In genomic region chr14:121872760-121873159, GRCm38 (mm10) we compare ENCODE assay signal across 22 mouse cellular contexts. TPM values are rescaled to one million over a fixed set of nuclear protein-coding genes. Genes with fewer than 3 reads are reported as not detected.
"Had no signal": no experiment of that assay in that cellular context is flagged by ENCODE, and none has a peak within 500 bp of the region (broad histone marks: within the 10 kb centered on the region; RNA-seq: fewer than 3 reads in every experiment).

No protein-coding gene starts in this region.

- H3K9me3 ChIP-seq: kidney, embryonic 15.5 days; megakaryocyte, embryonic 14.5 days had no signal

- H3K27ac ChIP-seq: kidney, embryonic 15.5 days; left cerebral cortex, adult 2 months; liver, embryonic 14.5 days; macrophage had no signal

- ATAC-seq: liver, postnatal 0 days; lung, postnatal 0 days had no signal

- H3K36me3 ChIP-seq: kidney, embryonic 15.5 days had no signal

- H3K4me3 ChIP-seq: kidney, embryonic 15.5 days; left cerebral cortex, adult 2 months; megakaryocyte, embryonic 14.5 days had no signal

- H3K4me2 ChIP-seq: kidney, embryonic 15.5 days; liver, embryonic 11.5 days; lung, embryonic 14.5 days; midbrain, embryonic 11.5 days had no signal

- H3K9ac ChIP-seq: kidney, embryonic 15.5 days; liver, embryonic 14.5 days; liver, postnatal 0 days; lung, embryonic 14.5 days had no signal

- H3K27me3 ChIP-seq: kidney, embryonic 15.5 days had no signal

- DNase-seq: kidney, adult 8-10 months; kidney, postnatal 10 days; kidney, postnatal 36 days; layer of hippocampus, postnatal 36 days; liver, postnatal 0 days; lung, embryonic 14.5 days; midbrain, embryonic 14.5 days; thymus, postnatal 25 days had no signal

RNA-seq across cellular contexts. Expression of gene Gpr18, which starts 42.8 kb away (rescaled TPM):
- total RNA-seq: layer of hippocampus, adult 8-10 months; layer of hippocampus, postnatal 10 days; layer of hippocampus, postnatal 36 days; left cerebral cortex, adult 2 months; left cerebral cortex, postnatal 10 days; left cerebral cortex, postnatal 36 days; midbrain, postnatal 0 days had no signal
- polyA plus RNA-seq: limb, embryonic 14.5 days; liver, embryonic 11.5 days; midbrain, embryonic 14.5 days had no signal
